1 mouse cellular context compared by ENCODE assay signal in the genomic region with DNA sequence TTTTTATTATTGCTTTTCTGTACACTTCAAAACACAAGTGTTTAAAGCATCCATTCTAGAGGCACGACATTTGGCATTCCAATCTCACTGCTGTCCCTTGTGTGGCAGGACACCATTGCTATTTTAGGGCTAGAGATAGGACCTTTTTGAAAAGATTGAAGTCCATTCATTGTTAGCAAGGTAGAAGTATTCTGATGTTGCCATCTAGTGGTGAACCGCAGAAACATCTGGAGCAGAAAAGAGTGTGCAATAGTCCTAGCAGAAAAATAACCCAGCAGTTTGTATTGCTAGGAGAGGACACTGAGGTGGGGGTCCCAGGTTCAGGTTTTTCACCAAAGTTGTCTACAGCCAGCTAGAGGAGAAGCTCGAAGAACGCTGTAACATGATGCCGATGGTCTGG.
TF ChIP-seq lines count a peak whose summit lies in the region.

No protein-coding gene starts in this region.

TF ChIP-seq in MEL, 35 proteins besides CTCF, POLR2A, EP300 and RAD21 (continued from another document):
- TF ChIP-seq MXI1 (IDR thresholded peaks at IDR 0.05; ENCODE audit: low read depth, low read length) = no peak
- TF ChIP-seq GATA1 (IDR thresholded peaks at IDR 0.05; ENCODE audit: low read depth, low read length) = no peak
- TF ChIP-seq ETS1 (IDR thresholded peaks at IDR 0.05; ENCODE audit: low read depth, low read length) = no peak
- TF ChIP-seq MYB (IDR thresholded peaks at IDR 0.05; ENCODE audit: low read depth, low read length) = no peak
- peak; percentile 54; the same call in 1 of the 2 replicates for TF ChIP-seq SIN3A (IDR thresholded peaks at IDR 0.05; ENCODE audit: low read length)
- no peak for TF ChIP-seq BHLHE40 (IDR thresholded peaks at IDR 0.05; ENCODE audit: borderline replicate concordance, low read depth, low read length)
- TF ChIP-seq ZMIZ1 (IDR thresholded peaks at IDR 0.05; ENCODE audit: low read depth, low read length) = no peak
- TF ChIP-seq MEF2A (IDR thresholded peaks at IDR 0.05; ENCODE audit: extremely low read depth, insufficient replicate concordance, low read depth, low read length, poor library complexity, severe bottlenecking) = no peak
- no peak for TF ChIP-seq JUND (IDR thresholded peaks at IDR 0.05; ENCODE audit: low read depth, low read length)
- 0 out of 2 replicates have a peak, but pooled peaks have one; percentile 20 for TF ChIP-seq TBP (IDR thresholded peaks at IDR 0.05; ENCODE audit: low read depth, low read length)
